Mouse (Mus musculus): ENCODE data around the gene Ccdc106. TPM values are rescaled to one million over a fixed set of nuclear protein-coding genes. Genes with fewer than 3 reads are reported as not detected.
"Not testable (repeated sequence)": the region's sequence is repeated elsewhere in the genome, so short reads cannot be mapped to it uniquely, and the experiment has no call there.

Gene Ccdc106
- polyA plus RNA-seq, 1 experiment from 2014 or later, result 37.8 TPM

- peaks cover 28% of the 10 kb centered on the region for H3K4me1 ChIP-seq
- peaks cover 29% of the 10 kb centered on the region for H3K36me3 ChIP-seq
- H3K9ac ChIP-seq, result peak within 1 kb of the TSS; percentile 72
- peak within 1 kb of the TSS; percentile 74 for H3K27ac ChIP-seq (replicated peaks)
- peak; percentile 88 for ATAC-seq (ENCODE audit: insufficient number of reproducible peaks, low FRiP score, low TSS enrichment, low read depth)
- peak within 1 kb of the TSS; percentile 78 for H3K4me3 ChIP-seq (replicated peaks)
- WGBS, result 6% methylated on average over 13 of the region's 26 CpGs
- no peaks in the 10 kb centered on the region for H3K27me3 ChIP-seq
- peak within 1 kb of the TSS; percentile 75 for H3K4me2 ChIP-seq (replicated peaks)
- H3K9me3 ChIP-seq (replicated peaks), result no peaks in the 10 kb centered on the region
Measured at GRCm38 (mm10) chr7:4996003-4996895, 24.1 kb upstream of the Ccdc106 start, which contains the start of gene Zfp579. Gene Zfp579, minus strand, starts transcription at chr7:4996158.

- H3K9ac ChIP-seq, result no peak overlapping the region
Measured at GRCm38 (mm10) chr7:4996934-4997333, 23.4 kb upstream of the Ccdc106 start.

DNA sequence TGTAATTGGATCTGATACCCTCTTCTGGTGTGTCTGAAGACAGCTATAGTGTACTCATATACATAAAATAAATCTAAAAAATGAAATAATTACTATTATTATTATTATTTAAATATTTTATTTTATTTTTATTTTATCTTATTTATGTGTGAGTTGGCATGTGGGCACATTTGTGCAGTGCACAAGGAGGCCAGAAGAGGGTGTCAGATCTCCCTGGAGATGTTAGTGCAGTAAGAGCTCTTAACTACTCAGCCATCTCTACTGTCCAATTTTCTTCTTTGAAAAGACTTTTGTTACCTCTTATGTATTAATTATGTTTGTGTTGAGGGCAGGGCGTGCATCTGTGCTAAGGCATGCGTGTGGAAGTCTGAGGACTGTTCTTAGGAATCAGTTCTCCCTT lies 20.5 kb upstream of the Ccdc106 start:
- Histone ChIP-seq H3K27ac (replicated peaks) (no peak overlapping the region), H3K36me3 (no peaks in the 10 kb centered on the region), H3K4me2 (replicated peaks) (no peak overlapping the region), H3K9me3 (replicated peaks) (no peaks in the 10 kb centered on the region), H3K4me1 (peaks cover 14% of the 10 kb centered on the region), H3K4me3 (replicated peaks) (no peak overlapping the region), H3K27me3 (no peaks in the 10 kb centered on the region), H3K9ac (no peak overlapping the region)
- ATAC-seq (ENCODE audit: insufficient number of reproducible peaks, low FRiP score, low TSS enrichment, low read depth), result no peak
- 60% methylated on average over 2 of the region's 2 CpGs for WGBS

More at GRCm38 (mm10) chr7:4996934-4997333, 23.4 kb upstream of the Ccdc106 start:
- H3K4me2 ChIP-seq (replicated peaks), result peak overlapping the region; percentile 75
- H3K4me3 ChIP-seq (replicated peaks), result peak overlapping the region; percentile 78
- H3K36me3 ChIP-seq, result peaks cover 22% of the 10 kb centered on the region
- H3K27ac ChIP-seq (replicated peaks), result 0 out of 2 replicates have a peak overlapping the region, but pooled peaks have one; percentile 74
- H3K4me1 ChIP-seq, result peaks cover 28% of the 10 kb centered on the region
- 49% methylated on average over 6 of the region's 8 CpGs for WGBS
- H3K9me3 ChIP-seq (replicated peaks), result no peaks in the 10 kb centered on the region
- no peak for ATAC-seq (ENCODE audit: insufficient number of reproducible peaks, low FRiP score, low TSS enrichment, low read depth)
- H3K27me3 ChIP-seq, result no peaks in the 10 kb centered on the region

DNA sequence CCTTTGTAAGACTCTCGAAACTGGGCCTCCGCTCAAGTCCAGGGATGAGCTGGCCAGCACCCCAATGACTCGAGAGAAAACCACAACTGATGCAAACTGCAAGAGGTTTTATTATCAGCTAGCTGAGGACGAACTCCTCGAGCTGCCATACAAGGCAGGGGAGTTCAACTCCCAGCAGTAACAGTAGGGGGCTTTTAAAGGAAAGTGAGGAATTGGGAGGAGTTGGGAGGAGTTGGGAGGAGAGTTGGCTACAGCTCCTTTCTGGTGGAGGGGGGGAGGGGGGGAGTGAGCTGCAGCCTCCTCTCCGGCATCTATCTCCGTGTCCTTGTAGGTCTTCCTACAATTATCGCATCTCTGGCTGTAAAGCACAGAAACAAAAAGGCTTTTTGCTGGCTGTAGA lies 17.5 kb upstream of the Ccdc106 start:
- peaks cover 13% of the 10 kb centered on the region for H3K36me3 ChIP-seq
- WGBS, result 65% methylated on average over 8 of the region's 8 CpGs
- H3K9me3 ChIP-seq (replicated peaks); ATAC-seq (ENCODE audit: insufficient number of reproducible peaks, low FRiP score, low TSS enrichment, low read depth); H3K27me3 ChIP-seq; H3K9ac ChIP-seq; H3K4me3 ChIP-seq (replicated peaks); H3K27ac ChIP-seq (replicated peaks); H3K4me2 ChIP-seq (replicated peaks); H3K4me1 ChIP-seq: not testable (repeated sequence)

GRCm38 (mm10) chr7:5008229-5008628 lies 12.1 kb upstream of the Ccdc106 start:
- ATAC-seq (ENCODE audit: insufficient number of reproducible peaks, low FRiP score, low TSS enrichment, low read depth), result 0 out of 2 replicates have a peak, but pooled peaks have one; percentile 2
- H3K27ac ChIP-seq (replicated peaks), result no peak overlapping the region
- H3K27me3 ChIP-seq, result no peaks in the 10 kb centered on the region
- no peak overlapping the region for H3K4me3 ChIP-seq (replicated peaks)
- H3K9me3 ChIP-seq (replicated peaks), result no peaks in the 10 kb centered on the region
- WGBS, result 95% methylated on average over 26 of the region's 26 CpGs
- H3K9ac ChIP-seq, result no peak overlapping the region
- no peaks in the 10 kb centered on the region for H3K4me1 ChIP-seq
- peaks cover 63% of the 10 kb centered on the region for H3K36me3 ChIP-seq
- no peak overlapping the region for H3K4me2 ChIP-seq (replicated peaks)

- peak overlapping the region; percentile 54; the same call in 1 of the 2 replicates for H3K4me2 ChIP-seq (replicated peaks)
- H3K9ac ChIP-seq, result no peak overlapping the region
- peaks cover 56% of the 10 kb centered on the region for H3K36me3 ChIP-seq
Measured at GRCm38 (mm10) chr7:5012681-5013513, 7.5 kb upstream of the Ccdc106 start.

DNA sequence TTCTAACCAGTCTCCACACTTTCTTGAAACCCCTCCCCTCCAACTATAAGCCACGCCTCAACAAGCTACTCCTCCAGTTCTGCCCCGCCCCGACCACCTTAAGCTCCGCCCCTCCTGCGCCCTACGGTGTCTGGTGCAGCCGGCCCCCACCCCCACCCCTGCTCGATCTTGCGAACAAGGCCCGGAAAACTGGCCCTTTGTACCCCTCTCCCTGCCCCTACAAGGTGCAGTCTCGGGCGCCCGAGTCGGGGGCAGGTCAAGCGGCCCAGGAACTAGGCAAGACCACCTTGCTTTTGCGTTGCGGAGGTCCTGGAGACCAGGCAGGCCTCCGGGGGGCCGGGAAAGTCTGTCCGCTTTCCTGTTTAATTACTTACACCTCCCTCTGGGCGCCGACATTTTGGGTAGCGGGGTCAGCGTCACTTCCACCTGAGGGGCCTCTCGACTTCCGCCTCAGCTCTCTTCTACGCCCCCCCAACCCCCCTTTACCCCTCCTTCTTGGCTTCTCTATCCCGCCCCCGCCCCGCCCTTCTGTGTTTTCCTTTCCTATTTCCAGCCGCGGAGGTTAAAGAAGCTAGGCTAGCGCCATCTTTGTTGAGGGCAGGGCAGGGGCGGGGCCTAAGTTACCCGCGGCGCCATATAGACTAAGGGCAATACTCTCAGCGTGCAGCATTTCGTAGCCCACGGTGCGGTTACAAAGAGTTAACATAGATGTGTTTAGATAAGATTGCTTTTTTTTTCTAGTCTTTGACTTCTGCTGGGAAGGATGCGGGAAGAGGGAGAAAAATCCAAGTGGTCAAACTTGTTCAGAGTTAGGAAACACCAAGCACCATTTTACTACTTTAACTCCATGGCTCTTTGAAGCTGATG lies 5.9 kb upstream of the Ccdc106 start, which contains the start of the genes Zfp524 and Fiz1:
TSS of gene Zfp524 (plus strand) at position 165 of the 867 bp plus-strand sequence.
TSS of gene Fiz1 (minus strand) at position 447 of the 867 bp plus-strand sequence.
- H3K4me1 ChIP-seq, result no peaks in the 10 kb centered on the region
- no peaks in the 10 kb centered on the region for H3K9me3 ChIP-seq (replicated peaks)
- peak; percentile 88 for ATAC-seq (ENCODE audit: insufficient number of reproducible peaks, low FRiP score, low TSS enrichment, low read depth)
- peaks cover 44% of the 10 kb centered on the region for H3K36me3 ChIP-seq
- peak within 1 kb of the TSS; percentile 99 for H3K27ac ChIP-seq (replicated peaks)
- under 1% methylated on average over 42 of the region's 42 CpGs for WGBS
- H3K4me2 ChIP-seq (replicated peaks), result peak within 1 kb of the TSS; percentile 54
- H3K4me3 ChIP-seq (replicated peaks), result peak within 1 kb of the TSS; percentile 74
- no peaks in the 10 kb centered on the region for H3K27me3 ChIP-seq
- peak within 1 kb of the TSS; percentile 84 for H3K9ac ChIP-seq

More at GRCm38 (mm10) chr7:5012681-5013513, 7.5 kb upstream of the Ccdc106 start:
- Histone ChIP-seq H3K27me3 (no peaks in the 10 kb centered on the region), H3K27ac (replicated peaks) (no peak overlapping the region), H3K4me3 (replicated peaks) (no peak overlapping the region), H3K4me1 (no peaks in the 10 kb centered on the region), H3K9me3 (replicated peaks) (no peaks in the 10 kb centered on the region)
- 90% methylated on average over 27 of the region's 27 CpGs for WGBS
- no peak for ATAC-seq (ENCODE audit: insufficient number of reproducible peaks, low FRiP score, low TSS enrichment, low read depth)

- Histone ChIP-seq H3K9me3 (replicated peaks) (no peaks in the 10 kb centered on the region), H3K4me1 (no peaks in the 10 kb centered on the region), H3K27me3 (no peaks in the 10 kb centered on the region), H3K27ac (replicated peaks) (peak within 1 kb of the TSS; percentile 99), H3K9ac (peak within 1 kb of the TSS; percentile 84), H3K4me3 (replicated peaks) (peak within 1 kb of the TSS; percentile 74), H3K4me2 (replicated peaks) (peak within 1 kb of the TSS; percentile 54), H3K36me3 (peaks cover 35% of the 10 kb centered on the region)
- peak; percentile 87 for ATAC-seq (ENCODE audit: insufficient number of reproducible peaks, low FRiP score, low TSS enrichment, low read depth)
- under 1% methylated on average over 61 of the region's 76 CpGs for WGBS
Measured at GRCm38 (mm10) chr7:5015118-5016001, 5.0 kb upstream of the Ccdc106 start, which contains the start of gene Gm44973. Gene Gm44973, plus strand, starts transcription at chr7:5015496.

- peaks cover 1% of the 10 kb centered on the region for H3K4me1 ChIP-seq
- no peak for ATAC-seq (ENCODE audit: insufficient number of reproducible peaks, low FRiP score, low TSS enrichment, low read depth)
- peak overlapping the region; percentile 99 for H3K27ac ChIP-seq (replicated peaks)
- peak overlapping the region; percentile 74 for H3K4me3 ChIP-seq (replicated peaks)
- H3K27me3 ChIP-seq, result no peaks in the 10 kb centered on the region
- peak overlapping the region; percentile 54 for H3K4me2 ChIP-seq (replicated peaks)
- WGBS, result 56% methylated on average over 3 of the region's 3 CpGs
- H3K36me3 ChIP-seq, result peaks cover 28% of the 10 kb centered on the region
- H3K9ac ChIP-seq, result peak overlapping the region; percentile 50; the same call in 1 of the 2 replicates
- H3K9me3 ChIP-seq (replicated peaks), result no peaks in the 10 kb centered on the region
Measured at GRCm38 (mm10) chr7:5016057-5016456, 4.3 kb upstream of the Ccdc106 start.

Data from embryonic facial prominence, embryonic 15.5 days (tissue).